Mouse (Mus musculus): ENCODE data around the gene Tbc1d2.

DNA sequence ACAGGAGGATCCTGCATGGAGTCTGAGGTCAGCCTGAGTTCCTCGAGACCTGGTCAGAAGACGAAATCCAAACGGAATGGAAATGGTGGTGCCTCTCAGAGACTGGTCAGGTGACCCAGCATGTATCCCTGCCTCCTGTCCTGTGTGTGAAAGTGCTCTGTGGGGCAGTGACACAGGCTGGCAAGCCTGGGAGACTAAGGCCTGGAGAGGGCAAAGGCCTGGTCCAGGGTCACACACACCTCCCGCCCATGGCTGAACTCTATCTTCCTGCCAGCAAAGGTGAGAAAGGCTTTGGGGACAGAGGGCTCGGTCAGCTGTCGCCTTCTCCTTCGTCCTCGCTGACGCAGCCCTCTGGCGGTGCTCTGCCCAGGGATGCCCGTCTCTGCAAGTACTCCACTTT lies 44.6 kb downstream of the Tbc1d2 start:
- no peak for TF ChIP-seq CTCF (IDR thresholded peaks at IDR 0.05; ENCODE audit: low read depth)
- TF ChIP-seq EP300 (IDR thresholded peaks at IDR 0.05; ENCODE audit: low read depth): no peak
